Mouse (Mus musculus) embryonic facial prominence, embryonic 11.5 days (tissue): Measurements from ENCODE around the gene Bco2. TPM values are rescaled to one million over a fixed set of nuclear protein-coding genes. Genes with fewer than 3 reads are reported as not detected.

Experiments used
- polyA plus RNA-seq: library from polyadenylated mRNA; unstranded; fragments of >200 nt; fragmentation: Nextera tagmentation; extraction: Ambion mirVana; gene quantifications from 2 replicates; pipeline ENCODE4 v1.2.1, GENCODE M21; 2014

Bco2 gene
- polyA plus RNA-seq, 1 experiment from 2014 or later: 0.13 TPM

Other genes starting within 250 kb of the Bco2 start
- 205 and 264 TPM in 2 replicates for gene Rpl10-ps3, start 210.2 kb downstream of the Bco2 start, polyA plus RNA-seq
- 0.32 and 0.49 TPM in 2 replicates for gene Plet1, start 60.7 kb downstream of the Bco2 start, polyA plus RNA-seq
- gene Pts, start 26.5 kb downstream of the Bco2 start, polyA plus RNA-seq: 59.7 and 64.6 TPM in 2 replicates
- gene Il18, start 354 bp downstream of the Bco2 start, polyA plus RNA-seq: 2.4 and 3.3 TPM in 2 replicates
- gene Tex12, start 6.1 kb upstream of the Bco2 start, polyA plus RNA-seq: not detected in 2 replicates
- gene Sdhd, start 48.6 kb upstream of the Bco2 start, polyA plus RNA-seq: 302 and 308 TPM in 2 replicates
- 301 and 326 TPM in 2 replicates for gene Timm8b, start 48.7 kb upstream of the Bco2 start, polyA plus RNA-seq
- 3.1 and 5.3 TPM in 2 replicates for gene Pih1d2, start 62.1 kb upstream of the Bco2 start, polyA plus RNA-seq
- gene Nkapd1, start 62.3 kb upstream of the Bco2 start, polyA plus RNA-seq: 30.8 and 35.3 TPM in 2 replicates
- 61.2 and 65.6 TPM in 2 replicates for gene Dlat, start 104.6 kb upstream of the Bco2 start, polyA plus RNA-seq
- gene Dixdc1, start 184.3 kb upstream of the Bco2 start, polyA plus RNA-seq: 24.2 and 25.3 TPM in 2 replicates
- gene 2310030G06Rik, start 191.4 kb upstream of the Bco2 start, polyA plus RNA-seq: 3.4 and 3.8 TPM in 2 replicates
- 17.4 and 23.2 TPM in 2 replicates for gene Cryab, start 196.1 kb upstream of the Bco2 start, polyA plus RNA-seq
- 3.0 and 4.4 TPM in 2 replicates for gene Hspb2, start 197.2 kb upstream of the Bco2 start, polyA plus RNA-seq
- 14.1 and 14.3 TPM in 2 replicates for gene Fdxacb1, start 213.1 kb upstream of the Bco2 start, polyA plus RNA-seq
- gene Alg9, start 219.8 kb upstream of the Bco2 start, polyA plus RNA-seq: 41.6 and 43.2 TPM in 2 replicates
- gene 1110032A03Rik, start 220.3 kb upstream of the Bco2 start, polyA plus RNA-seq: 32.4 and 33.3 TPM in 2 replicates